Mouse (Mus musculus) Patski (cell line): Measurements from ENCODE around the gene Tnfaip2. TPM values are rescaled to one million over a fixed set of nuclear protein-coding genes. Genes with fewer than 3 reads are reported as not detected.

Experiments
- ATAC-seq: fragments of 100-300 bp; one replicate; pipeline ENCODE4 v1.8.0; 2021
- CTCF ChIA-PET: fragments of 350-600 bp; sonication (Branson Sonifier 250); formaldehyde crosslinking; loops from one replicate; lab custom pipeline; 2022; ENCODE audit warnings: inconsistent platforms; lab: Charles Lee
- POLR2A ChIA-PET: fragments of 350-600 bp; sonication (Branson Sonifier 250); formaldehyde crosslinking; loops from one replicate; lab custom pipeline; 2022; ENCODE audit warnings: antibody characterized with exemption, inconsistent platforms; lab: Charles Lee
- DNase-seq: peaks from one replicate; pipeline ENCODE4 v3.0.0-alpha.2; 2011; ENCODE audit warnings: low read depth, low spot score
- H3K27me3 ChIP-seq: fragments of 371-371 bp; one replicate; pipeline ENCODE4 v1.5.1; 2021
- CTCF ChIP-seq: fragments of 100-300 bp; IDR thresholded peaks from one replicate; pipeline ENCODE4 v1.5.1; 2021
- in situ Hi-C: fragments of 300-500 bp; cut with MboI; formaldehyde crosslinking; loops from 3 replicates; pipeline ENCODE4 v1.11.1; 2018; ENCODE audit warnings: low pct_unique_long_range_greater_than_20kb, mixed read lengths
- polyA plus RNA-seq: library from polyadenylated mRNA; unstranded; gene quantifications from one replicate; pipeline ENCODE4 v1.2.3, GENCODE M21; 2021

Gene Tnfaip2
- polyA plus RNA-seq, 1 experiment from 2014 or later, result 57.5 TPM

DNA sequence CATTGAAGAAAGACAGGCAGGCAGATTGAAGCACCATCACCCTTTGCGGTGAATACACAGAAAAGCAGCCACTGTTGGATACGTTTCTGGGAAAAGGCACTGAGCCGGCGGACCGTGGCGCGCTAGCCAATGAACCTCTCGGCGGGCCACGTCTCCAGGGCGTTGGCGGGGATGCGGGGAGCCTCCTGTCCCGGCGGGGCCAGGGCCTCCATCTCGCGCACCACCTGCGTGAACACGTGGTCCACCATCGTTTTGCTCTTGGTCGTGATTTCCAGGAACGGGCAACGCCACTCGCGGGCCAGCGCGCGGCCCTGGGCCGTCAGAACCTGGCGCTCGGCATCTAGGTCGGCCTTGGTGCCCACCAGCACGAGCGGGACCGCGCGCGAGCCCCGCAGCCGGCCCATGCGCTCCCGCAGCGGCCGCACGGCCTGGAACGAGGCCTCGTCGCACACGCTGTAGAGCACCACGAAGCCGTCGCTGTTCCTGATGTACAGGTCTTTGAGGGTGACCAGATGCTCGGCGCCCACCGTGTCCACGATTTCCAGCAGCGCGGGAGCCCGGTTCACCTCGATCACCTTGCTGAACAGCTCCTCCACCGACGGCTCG, 42.9 kb downstream of the Tnfaip2 start:
- DNase-seq (no peak), ATAC-seq (no peak)
- ChIA-PET CTCF (interaction anchor here (1.3 to 1.4 kb wide), 2 partner anchors 60 kb away, joined by 3 to 5 read pairs; no protein-coding TSS in a partner anchor), POLR2A (no interaction called here)
- H3K27me3 ChIP-seq, result no peaks in the 10 kb centered on the region
- in situ Hi-C loops, result no loop called here
- TF ChIP-seq CTCF, result no peak

DNA sequence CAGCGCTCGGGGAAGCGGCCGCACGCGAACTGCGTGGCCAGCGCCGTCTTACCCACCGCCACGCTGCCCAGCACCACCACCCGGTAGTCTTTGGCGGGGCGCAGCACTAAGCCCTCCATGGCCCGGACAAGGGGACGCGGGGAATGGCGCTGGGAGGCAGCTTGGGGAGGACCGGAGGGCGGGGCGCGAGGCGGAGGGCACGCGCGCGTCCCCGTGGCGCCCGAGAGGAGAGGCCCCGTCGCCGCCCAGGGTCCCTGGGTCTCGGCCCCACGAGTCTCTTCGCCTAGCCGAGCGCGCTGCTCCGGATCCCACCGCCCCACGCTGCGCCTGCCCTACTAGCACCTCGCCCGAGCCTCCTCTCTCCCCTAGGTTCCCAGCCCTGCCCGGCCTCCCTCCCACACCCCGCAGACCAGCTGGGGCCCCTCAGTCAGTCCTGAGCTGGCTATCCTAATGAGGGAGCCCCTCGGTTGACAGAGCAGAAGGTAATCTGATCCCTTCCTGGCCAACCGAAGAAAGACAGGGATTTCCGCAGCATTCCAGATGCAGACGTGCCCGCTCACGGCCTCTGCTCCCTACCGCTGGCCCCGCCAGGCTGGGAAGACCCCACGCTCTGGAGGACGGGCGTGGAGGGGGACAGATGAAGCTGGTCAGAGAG, 43.5 kb downstream of the Tnfaip2 start, which contains the start of gene Gm266:
Gene Gm266 (minus strand): TSS at position 172 of the 655 bp plus-strand sequence.
- no peak for DNase-seq
- in situ Hi-C loops, result no loop called here
- H3K27me3 ChIP-seq, result no peaks in the 10 kb centered on the region
- ChIA-PET CTCF (interaction anchor here (1.4 kb wide), 1 partner anchor 60 kb away, joined by 5 read pairs; no protein-coding TSS in a partner anchor), POLR2A (no interaction called here)
- ATAC-seq, result peak; percentile 38
- no peak for TF ChIP-seq CTCF

GRCm38 (mm10) chr12:111486455-111486854, 44.2 kb downstream of the Tnfaip2 start:
- H3K27me3 ChIP-seq, result no peaks in the 10 kb centered on the region
- in situ Hi-C loops, result no loop called here
- ATAC-seq (no peak), DNase-seq (no peak)
- POLR2A ChIA-PET, result no interaction called here
- CTCF ChIA-PET, result interaction anchor here (0.9 to 1.4 kb wide), 2 partner anchors 13 to 61 kb away, joined by 3 to 5 read pairs; no protein-coding TSS in a partner anchor
- no peak for TF ChIP-seq CTCF

DNA sequence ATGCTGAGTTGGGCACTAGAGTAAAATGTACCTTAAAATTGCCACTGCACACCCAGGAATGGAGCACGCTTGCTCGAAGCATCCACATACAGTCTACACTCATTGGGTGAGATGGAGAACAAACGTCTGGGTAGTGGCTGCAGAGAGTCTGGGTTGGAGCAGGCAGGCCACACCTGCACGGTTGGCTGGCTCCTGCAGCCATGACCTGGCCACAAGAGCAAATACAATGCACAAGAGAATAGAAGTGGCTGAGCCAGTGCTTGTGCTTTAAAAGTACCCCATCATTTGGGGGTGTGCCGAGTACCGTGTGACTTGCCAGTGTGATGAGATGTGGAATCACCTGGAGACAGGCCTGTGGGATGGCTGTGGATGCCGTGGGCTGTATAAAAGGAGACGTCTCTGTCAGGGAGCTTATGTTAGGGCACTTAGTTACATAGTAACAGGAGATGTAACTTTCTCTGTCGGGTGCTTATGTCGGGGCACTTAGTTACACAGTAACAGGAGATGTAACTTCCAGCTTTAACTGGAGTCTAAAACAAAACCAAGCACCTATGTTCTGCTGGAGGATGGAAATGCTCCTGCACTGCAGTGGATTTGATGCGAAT, 47.1 kb downstream of the Tnfaip2 start:
- ChIA-PET POLR2A (no interaction called here), CTCF (interaction anchor here (1.3 kb wide), 1 partner anchor 64 kb away, joined by 6 read pairs; no protein-coding TSS in a partner anchor)
- DNase-seq, result no peak
- TF ChIP-seq CTCF, result no peak
- in situ Hi-C loops, result no loop called here
- ATAC-seq, result no peak
- no peaks in the 10 kb centered on the region for H3K27me3 ChIP-seq

- no peak for TF ChIP-seq CTCF
- in situ Hi-C loops, result no loop called here
- CTCF ChIA-PET, result no interaction called here
- ATAC-seq (no peak), DNase-seq (no peak)
- POLR2A ChIA-PET, result no interaction called here
- no peaks in the 10 kb centered on the region for H3K27me3 ChIP-seq
Measured at GRCm38 (mm10) chr12:111494931-111495330, 52.7 kb downstream of the Tnfaip2 start.

GRCm38 (mm10) chr12:111497076-111497475, 54.8 kb downstream of the Tnfaip2 start:
- in situ Hi-C loops, result no loop called here

DNA sequence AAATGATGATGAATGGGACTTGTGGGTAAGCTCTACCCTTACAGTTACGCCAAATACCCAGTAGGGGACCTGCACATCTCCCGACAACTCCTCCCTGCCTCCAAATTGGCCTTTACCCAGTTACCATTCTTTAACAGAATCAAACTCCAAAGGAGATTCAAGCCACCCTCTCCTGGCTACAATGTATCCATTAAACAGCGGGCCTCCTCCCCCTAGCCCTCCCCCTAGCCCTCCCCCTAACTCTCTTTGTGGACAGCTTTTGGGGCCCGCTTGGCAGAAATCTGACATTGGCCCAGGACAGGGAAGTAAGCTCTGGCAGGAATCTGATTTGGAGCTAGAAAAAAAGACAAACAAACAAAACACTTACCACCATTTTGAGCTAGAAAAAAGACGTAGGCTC, 57.3 kb downstream of the Tnfaip2 start:
- no peak for TF ChIP-seq CTCF
- DNase-seq (no peak), ATAC-seq (no peak)
- POLR2A ChIA-PET, result no interaction called here
- in situ Hi-C loops, result loop anchor here (10.0 kb wide), 1 partner anchor 225 kb away; the partner anchor contains the start of gene Amn
- CTCF ChIA-PET, result interaction anchor here (1.6 kb wide), 1 partner anchor 74 kb away, joined by 3 read pairs; no protein-coding TSS in a partner anchor
- no peaks in the 10 kb centered on the region for H3K27me3 ChIP-seq

More at GRCm38 (mm10) chr12:111497076-111497475, 54.8 kb downstream of the Tnfaip2 start:
- POLR2A ChIA-PET, result no interaction called here
- TF ChIP-seq CTCF, result peak; percentile 74
- no peaks in the 10 kb centered on the region for H3K27me3 ChIP-seq
- no peak for DNase-seq
- CTCF ChIA-PET, result interaction anchor here (1.2 kb wide), 1 partner anchor 66 kb away, joined by 4 read pairs; no protein-coding TSS in a partner anchor
- no peak for ATAC-seq

- ATAC-seq (no peak), DNase-seq (no peak)
- no peak for TF ChIP-seq CTCF
- in situ Hi-C loops, result loop anchor here (10.0 kb wide), 1 partner anchor 226 kb away; the partner anchor contains the start of gene Amn
- POLR2A ChIA-PET, result no interaction called here
- H3K27me3 ChIP-seq, result no peaks in the 10 kb centered on the region
- CTCF ChIA-PET, result no interaction called here
Measured at GRCm38 (mm10) chr12:111500725-111501124, 58.5 kb downstream of the Tnfaip2 start.

GRCm38 (mm10) chr12:111503063-111503567, 60.8 kb downstream of the Tnfaip2 start:
- CTCF ChIA-PET, result interaction anchor here (1.2 to 1.5 kb wide), 2 partner anchors 22 to 78 kb away, joined by 3 to 10 read pairs; no protein-coding TSS in a partner anchor
- DNase-seq (no peak), ATAC-seq (no peak)
- POLR2A ChIA-PET, result interaction anchor here (0.7 kb wide), 1 partner anchor 22 kb away, joined by 3 read pairs; no protein-coding TSS in a partner anchor
- TF ChIP-seq CTCF, result no peak
- in situ Hi-C loops, result loop anchor here (10.0 kb wide), 1 partner anchor 228 kb away; the partner anchor contains the start of gene Amn
- H3K27me3 ChIP-seq, result no peaks in the 10 kb centered on the region

DNA sequence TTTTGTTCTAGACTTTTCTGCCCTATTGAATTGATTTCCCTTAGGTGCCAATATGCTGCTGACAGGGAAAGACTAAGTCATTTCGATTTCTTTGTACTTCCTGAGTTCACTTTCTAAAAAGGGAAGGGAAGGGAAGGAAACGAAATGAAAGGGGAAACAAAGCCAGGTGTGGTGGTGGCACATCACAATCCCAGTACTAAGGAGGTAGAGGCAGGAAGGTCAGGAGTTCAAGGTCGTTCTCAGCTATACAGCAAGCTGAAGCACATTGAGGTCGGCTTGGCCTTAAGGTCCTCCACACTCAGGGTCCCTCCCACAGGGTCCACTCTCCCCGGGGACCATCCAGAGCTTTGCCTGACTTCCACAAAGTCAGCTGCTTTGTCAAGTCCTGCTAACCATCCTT, 61.3 kb downstream of the Tnfaip2 start:
- ChIA-PET POLR2A (interaction anchor here (0.7 to 1.0 kb wide), 2 partner anchors 22 to 79 kb away, joined by 3 read pairs; no protein-coding TSS in a partner anchor), CTCF (interaction anchor here (1.2 to 2.7 kb wide), 4 partner anchors 22 to 244 kb away, joined by 3 to 11 read pairs (median 6); no protein-coding TSS in a partner anchor)
- ATAC-seq (no peak), DNase-seq (no peak)
- TF ChIP-seq CTCF, result no peak
- in situ Hi-C loops, result loop anchor here (10.0 kb wide), 1 partner anchor 229 kb away; the partner anchor contains the start of gene Amn
- H3K27me3 ChIP-seq, result no peaks in the 10 kb centered on the region

Other genes with a start within 250 kb of the Tnfaip2 start
- gene Amn, start 171.4 kb upstream of the Tnfaip2 start, polyA plus RNA-seq, result 0.04 TPM
- gene Cdc42bpb, start 64.8 kb upstream of the Tnfaip2 start, polyA plus RNA-seq, result 103 TPM
- not detected for gene Lbhd2, start 35.7 kb upstream of the Tnfaip2 start, polyA plus RNA-seq
- 8.5 TPM for gene Exoc3l4, start 25.5 kb upstream of the Tnfaip2 start, polyA plus RNA-seq
- gene Gm266, start 43.4 kb downstream of the Tnfaip2 start, polyA plus RNA-seq, result 2.3 TPM
- 251 TPM for gene Eif5, start 95.5 kb downstream of the Tnfaip2 start, polyA plus RNA-seq
- 85.4 TPM for gene Mark3, start 132.1 kb downstream of the Tnfaip2 start, polyA plus RNA-seq
- 69.4 TPM for gene Ckb, start 229.9 kb downstream of the Tnfaip2 start, polyA plus RNA-seq
- 12.9 TPM for gene Trmt61a, start 235.6 kb downstream of the Tnfaip2 start, polyA plus RNA-seq